Mouse (Mus musculus) monocyte, adult 5-6 weeks (primary cell): ENCODE data around the gene Gm17027. TPM values are rescaled to one million over a fixed set of nuclear protein-coding genes. Genes with fewer than 3 reads are reported as not detected.
"Not testable (repeated sequence)": the region's sequence is repeated elsewhere in the genome, so short reads cannot be mapped to it uniquely, and the experiment has no call there.

Source experiments
- ATAC-seq: fragments of 153-309, 156-312 bp; replicated peaks from 2 replicates; pipeline ENCODE4 v1.8.0; 2017; ENCODE audit warnings: mild to moderate bottlenecking; ENCODE audit not compliant: low TSS enrichment, insufficient number of reproducible peaks, severe bottlenecking, poor library complexity, low FRiP score
- total RNA-seq: library from RNA; stranded (forward); fragments of 200-1000, 200-491, 200-594 nt; gene quantifications from 3 replicates; pipeline ENCODE4 v1.2.3, GENCODE M21; 2017

Gene Gm17027
- total RNA-seq: not detected in 3 replicates

DNA sequence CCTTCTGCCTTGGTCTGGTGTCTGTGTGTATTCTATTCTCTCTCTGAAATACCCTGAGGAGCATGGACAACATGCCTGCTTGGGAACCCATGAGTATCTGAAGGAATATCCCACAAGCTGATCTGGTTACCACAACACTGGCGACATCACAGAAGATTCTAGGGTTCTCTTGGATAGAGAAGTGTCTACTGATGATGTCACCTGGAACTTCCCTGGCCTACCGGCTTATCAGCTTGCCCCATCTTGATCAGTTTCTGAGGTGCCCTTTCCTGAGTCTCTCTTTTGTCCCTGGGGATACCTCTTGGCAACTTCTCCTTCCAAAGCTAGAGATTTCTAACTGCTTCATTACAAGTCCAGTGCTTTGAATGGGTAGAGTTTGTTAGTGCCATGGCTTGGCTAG lies at the start of gene Gm17027:
TSS of gene Gm17027 (minus strand) at position 101 of the 400 bp plus-strand sequence.
- not testable (repeated sequence) for ATAC-seq

DNA sequence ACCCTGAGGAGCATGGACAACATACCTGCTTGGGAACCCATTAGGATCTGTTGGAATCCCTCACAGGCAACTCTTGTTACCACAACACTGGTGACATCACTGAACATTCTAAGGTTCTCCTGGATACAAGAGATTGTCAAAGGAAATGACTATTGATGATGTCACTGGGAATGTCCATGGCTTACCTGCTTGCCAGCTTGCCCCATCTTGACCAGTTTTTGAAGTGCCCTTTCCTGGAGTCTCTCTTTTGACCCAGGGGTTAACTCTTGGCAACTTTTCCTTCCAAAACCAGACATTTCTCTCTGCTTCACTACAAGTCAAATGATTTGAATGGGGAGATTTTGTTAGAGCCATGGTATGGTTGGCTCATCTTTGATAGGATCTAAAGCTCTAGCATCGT lies 28.3 kb upstream of the Gm17027 start, which contains the start of gene Gm3573:
TSS of gene Gm3573 (minus strand) at position 101 of the 400 bp plus-strand sequence.
- ATAC-seq: not testable (repeated sequence)

DNA sequence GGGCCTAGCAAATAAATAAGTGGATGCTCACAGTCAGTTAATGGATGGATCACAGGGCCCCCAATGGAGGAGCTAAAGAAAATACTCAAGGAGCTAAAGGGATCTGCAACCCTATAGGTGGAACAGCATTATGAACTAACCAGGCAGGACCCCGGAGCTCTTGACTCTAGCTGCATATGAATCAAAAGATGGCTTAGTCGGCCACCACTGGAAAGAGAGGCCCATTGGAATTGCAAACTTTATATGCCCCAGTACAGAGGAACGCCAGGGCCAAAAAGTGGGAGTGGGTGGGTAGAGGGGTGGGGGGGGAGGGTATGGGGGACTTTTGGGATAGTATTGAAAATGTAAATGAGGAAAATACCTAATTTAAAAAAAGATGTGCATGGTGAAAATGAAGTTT lies 21.5 kb upstream of the Gm17027 start:
- not testable (repeated sequence) for ATAC-seq

DNA sequence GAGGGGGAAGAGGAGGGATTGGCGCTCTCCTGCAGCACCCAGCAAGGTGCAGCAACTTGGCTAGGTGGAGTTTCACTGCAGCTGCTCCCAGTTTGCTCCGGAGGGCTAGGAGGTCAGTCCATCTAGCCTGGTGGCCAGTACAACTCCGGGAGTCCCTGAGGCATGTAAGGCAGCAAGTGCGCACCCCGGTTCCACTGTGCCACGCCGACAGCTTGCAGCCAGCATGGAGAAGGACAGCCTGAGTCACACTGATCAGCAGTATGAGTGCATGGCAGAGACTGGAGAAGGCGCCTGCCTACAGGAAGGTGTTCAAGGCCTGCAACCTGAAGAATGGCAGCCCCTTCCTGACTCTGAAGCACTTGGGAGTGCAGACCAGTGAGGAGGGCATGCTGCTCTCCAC lies 27.9 kb downstream of the Gm17027 start:
- not testable (repeated sequence) for ATAC-seq

DNA sequence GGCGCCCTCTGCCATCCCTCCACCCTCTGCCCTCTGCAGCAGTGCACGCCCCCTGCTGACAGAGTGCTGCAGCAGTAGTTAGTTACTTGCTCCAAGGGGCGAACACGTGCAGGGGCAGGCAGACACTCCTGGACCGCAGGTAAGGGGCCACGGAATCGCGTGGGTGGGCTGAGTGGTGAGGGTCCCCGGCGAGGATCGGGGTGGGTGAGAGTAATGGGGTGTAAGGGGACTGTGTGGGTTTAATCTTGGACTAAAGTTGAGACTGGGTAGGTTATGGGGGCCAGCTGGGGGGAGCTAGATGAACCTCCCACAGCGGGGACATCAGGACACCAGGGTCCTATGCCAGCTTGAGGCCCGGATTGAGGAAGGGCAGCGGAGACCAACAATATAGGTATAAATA lies 28.6 kb downstream of the Gm17027 start:
- ATAC-seq: not testable (repeated sequence)

DNA sequence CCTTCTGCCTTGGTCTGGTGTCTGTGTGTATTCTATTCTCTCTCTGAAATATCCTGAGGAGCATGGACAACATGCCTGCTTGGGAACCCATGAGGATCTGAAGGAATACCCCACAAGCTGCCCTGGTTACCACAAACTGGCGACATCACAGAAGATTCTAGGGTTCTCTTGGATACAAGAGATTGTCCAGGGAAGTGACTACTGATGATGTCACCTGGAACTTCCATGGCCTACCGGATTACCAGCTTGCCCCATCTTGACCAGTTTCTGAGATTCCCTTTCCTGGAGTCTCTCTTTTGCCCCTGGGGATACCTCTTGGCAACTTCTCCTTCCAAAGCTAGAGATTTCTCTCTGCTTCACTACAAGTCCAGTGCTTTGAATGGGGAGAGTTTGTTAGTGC lies 45.2 kb downstream of the Gm17027 start, which contains the start of gene Gm7951:
TSS of gene Gm7951 (minus strand) at position 101 of the 400 bp plus-strand sequence.
- ATAC-seq: not testable (repeated sequence)

Other genes starting within 250 kb of the Gm17027 start
- not detected in 3 replicates for gene 1700049E17Rik1, start 237.7 kb downstream of the Gm17027 start, total RNA-seq
- not detected in 3 replicates for gene 1700024B05Rik, start 218.6 kb downstream of the Gm17027 start, total RNA-seq
- gene Gm6401, start 194.7 kb downstream of the Gm17027 start, total RNA-seq: not detected in 3 replicates
- not detected in 3 replicates for gene Gm3543, start 179.3 kb downstream of the Gm17027 start, total RNA-seq
- not detected in 3 replicates for gene Gm7951, start 45.3 kb downstream of the Gm17027 start, total RNA-seq
- gene Gm3573, start 28.2 kb upstream of the Gm17027 start, total RNA-seq: not detected in 3 replicates
- not detected in 3 replicates for gene Gm17026, start 97.4 kb upstream of the Gm17027 start, total RNA-seq
- gene Gm9611, start 134.7 kb upstream of the Gm17027 start, total RNA-seq: not detected in 3 replicates
- gene Gm7995, start 147.6 kb upstream of the Gm17027 start, total RNA-seq: not detected in 3 replicates